Mouse (Mus musculus): ENCODE results near the gene Dpp4.

DNA sequence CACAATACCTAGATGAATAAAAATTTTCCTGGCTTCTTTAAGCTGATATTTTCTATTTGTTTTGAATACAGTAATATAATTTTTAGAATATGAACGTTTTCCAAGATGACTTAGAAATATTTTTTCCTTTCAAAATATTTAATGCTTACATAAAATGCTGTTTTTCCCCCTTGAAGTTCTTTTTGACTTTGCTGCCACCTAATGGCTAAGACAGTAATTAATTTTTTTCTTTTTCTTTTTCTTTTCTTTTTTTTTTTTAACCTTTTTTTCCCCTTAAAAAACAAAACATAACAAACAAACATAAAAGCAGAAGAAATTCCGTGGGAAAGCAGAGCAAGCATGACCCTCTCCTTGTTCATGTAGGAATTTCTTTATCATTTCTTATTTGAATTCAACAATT, 126.2 kb downstream of the Dpp4 start:
- no peak for TF ChIP-seq POLR2A (IDR thresholded peaks at IDR 0.05; ENCODE audit: low read depth, low read length)
- no peak for TF ChIP-seq CTCF (IDR thresholded peaks at IDR 0.05; ENCODE audit: extremely low read depth, insufficient read depth, insufficient read length, insufficient replicate concordance)
